Comparison of ENCODE assay signal across 43 mouse cellular contexts in genomic region chr11:70059930-70060329, GRCm38 (mm10). TPM values are rescaled to one million over a fixed set of nuclear protein-coding genes. Genes with fewer than 3 reads are reported as not detected.
"Had no signal": no experiment of that assay in that cellular context is flagged by ENCODE, and none has a peak within 500 bp of the region (broad histone marks: within the 10 kb centered on the region; RNA-seq: fewer than 3 reads in every experiment).

No protein-coding gene starts in this region.

- H3K4me3 ChIP-seq: heart, embryonic 10.5 days; heart, embryonic 12.5 days; heart, embryonic 13.5 days; heart, embryonic 15.5 days; hindbrain, embryonic 10.5 days; hindbrain, embryonic 12.5 days; hindbrain, embryonic 13.5 days; hindbrain, embryonic 15.5 days; layer of hippocampus, adult 2 months; left cerebral cortex, adult 2 months had no signal

- H3K27ac ChIP-seq: heart, embryonic 10.5 days; heart, embryonic 13.5 days; heart, embryonic 15.5 days; hindbrain, embryonic 10.5 days; hindbrain, embryonic 12.5 days; hindbrain, embryonic 13.5 days; hindbrain, embryonic 14.5 days; hindbrain, embryonic 15.5 days; hindbrain, postnatal 0 days; kidney, postnatal 0 days; layer of hippocampus, adult 2 months; left cerebral cortex, adult 2 months had no signal

- H3K27me3 ChIP-seq: hindbrain, embryonic 12.5 days; hindbrain, embryonic 15.5 days had no signal

- ATAC-seq: hindbrain, embryonic 16.5 days; hindbrain, postnatal 0 days; inflammation-experienced regulatory T-cells, adult 6 months had no signal

- H3K36me3 ChIP-seq: heart, embryonic 10.5 days; heart, embryonic 12.5 days; heart, embryonic 13.5 days; heart, embryonic 15.5 days; hindbrain, embryonic 10.5 days; hindbrain, embryonic 12.5 days; hindbrain, embryonic 13.5 days; hindbrain, embryonic 15.5 days had no signal

- DNase-seq: heart, postnatal 10 days; heart, postnatal 14 days; heart, postnatal 36 days; heart, postnatal 4 days; kidney, adult 11 months; kidney, adult 18-20 months; kidney, adult 8-10 months; kidney, adult 9 months; kidney, postnatal 10 days; kidney, postnatal 14 days; kidney, postnatal 4 days; layer of hippocampus, adult 9-11 months; layer of hippocampus, postnatal 36 days had no signal

- H3K9me3 ChIP-seq: heart, embryonic 10.5 days; heart, embryonic 13.5 days; heart, embryonic 15.5 days; hindbrain, embryonic 13.5 days; hindbrain, embryonic 15.5 days had no signal

- H3K4me2 ChIP-seq: heart, embryonic 11.5 days; heart, embryonic 12.5 days; heart, embryonic 13.5 days; heart, embryonic 15.5 days; hindbrain, embryonic 12.5 days; hindbrain, embryonic 13.5 days; hindbrain, embryonic 14.5 days; hindbrain, embryonic 15.5 days had no signal

- H3K9ac ChIP-seq: heart, embryonic 12.5 days; heart, embryonic 13.5 days; heart, embryonic 15.5 days; hindbrain, embryonic 12.5 days; hindbrain, embryonic 13.5 days; hindbrain, embryonic 14.5 days; hindbrain, embryonic 15.5 days had no signal

- H3K4me1 ChIP-seq: hindbrain, embryonic 13.5 days had no signal

RNA-seq across cellular contexts. Expression of gene Asgr1, which starts 6.0 kb away (rescaled TPM):
- total RNA-seq: heart, postnatal 14 days; heart, postnatal 25 days; heart, postnatal 36 days; heart, postnatal 4 days; hematopoietic stem cell, adult 5-6 weeks had no signal
- polyA plus RNA-seq: heart, embryonic 13.5 days; heart, embryonic 14.5 days; heart, embryonic 15.5 days; heart, embryonic 16.5 days; heart, postnatal 0 days; inflammation-experienced regulatory T-cells, adult 6 months; large intestine, adult 2 months had no signal

RNA-seq across cellular contexts. Expression of gene Asgr2, which starts 32.5 kb away (rescaled TPM):
- total RNA-seq: heart, postnatal 10 days; heart, postnatal 25 days; heart, postnatal 36 days; heart, postnatal 4 days; hindbrain, postnatal 0 days; layer of hippocampus, adult 18-20 months; layer of hippocampus, adult 2 months; layer of hippocampus, postnatal 10 days; layer of hippocampus, postnatal 14 days; layer of hippocampus, postnatal 25 days; layer of hippocampus, postnatal 36 days; left cerebral cortex, adult 18-20 months; left cerebral cortex, adult 2 months; left cerebral cortex, adult 8-10 months had no signal
- polyA plus RNA-seq: heart, embryonic 12.5 days; heart, embryonic 13.5 days; heart, embryonic 14.5 days; heart, embryonic 15.5 days; heart, postnatal 0 days; hindbrain, embryonic 10.5 days; hindbrain, embryonic 11.5 days; hindbrain, embryonic 12.5 days; hindbrain, embryonic 13.5 days; hindbrain, embryonic 14.5 days; hindbrain, embryonic 15.5 days; hindbrain, embryonic 16.5 days; hindbrain, postnatal 0 days; inflammation-experienced regulatory T-cells, adult 6 months; kidney, embryonic 14.5 days had no signal
